Mouse (Mus musculus) left cerebral cortex, postnatal 25 days (tissue): ENCODE measurements at regions not wholly inside any gene's neighbourhood (a gene's known extent, or its start where the extent isn't known, plus 50 kb on each side); places are given as distances from the start of the nearest gene placed in this dataset.

Experiments
- DNase-seq, 2 experiments: peaks; one replicate each; pipeline ENCODE4 v3.0.0; 2022; ENCODE audit warnings: low spot score in 2 of 2, mixed read lengths in 1 of 2
- intact Hi-C: fragments of 180-260 bp; cut with DNase I; formaldehyde crosslinking; loops from one replicate; pipeline ENCODE4 v1.15.1; 2025

DNA sequence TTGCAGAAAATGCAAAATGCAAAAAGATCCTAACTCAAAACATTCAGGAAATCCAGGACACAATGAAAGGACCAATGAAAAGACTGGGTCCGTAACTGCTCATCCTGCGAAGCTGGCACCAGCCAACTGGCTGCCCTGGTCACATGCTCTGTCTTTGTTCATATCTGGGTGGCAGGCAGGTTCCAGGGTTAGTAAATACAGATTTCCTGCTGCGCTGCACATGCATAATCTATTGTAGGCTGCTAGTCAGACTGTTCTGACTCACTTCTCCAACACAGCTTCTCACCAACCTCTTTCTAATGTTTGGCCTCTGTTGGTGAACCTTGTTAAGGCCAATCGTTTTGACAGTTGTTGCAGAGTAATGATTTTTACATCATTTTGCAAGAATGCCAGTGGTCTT lies 92.0 kb upstream of the Stc2 start:
- intact Hi-C loops, result no loop called here
- no peak for DNase-seq

- no peak for DNase-seq
- intact Hi-C loops, result no loop called here
Observed at GRCm38 (mm10) chr11:31461348-31461747, 91.5 kb upstream of the Stc2 start.

GRCm38 (mm10) chr11:31427374-31427773 lies 57.5 kb upstream of the Stc2 start:
- intact Hi-C loops, result no loop called here

More at GRCm38 (mm10) chr11:31427374-31427773, 57.5 kb upstream of the Stc2 start:
- no peak for DNase-seq
